Mouse (Mus musculus): ENCODE results near the gene Dzank1. TPM values are rescaled to one million over a fixed set of nuclear protein-coding genes. Genes with fewer than 3 reads are reported as not detected.

The Dzank1 gene
- total RNA-seq, 1 experiment from 2014 or later, result 0.35 TPM

DNA sequence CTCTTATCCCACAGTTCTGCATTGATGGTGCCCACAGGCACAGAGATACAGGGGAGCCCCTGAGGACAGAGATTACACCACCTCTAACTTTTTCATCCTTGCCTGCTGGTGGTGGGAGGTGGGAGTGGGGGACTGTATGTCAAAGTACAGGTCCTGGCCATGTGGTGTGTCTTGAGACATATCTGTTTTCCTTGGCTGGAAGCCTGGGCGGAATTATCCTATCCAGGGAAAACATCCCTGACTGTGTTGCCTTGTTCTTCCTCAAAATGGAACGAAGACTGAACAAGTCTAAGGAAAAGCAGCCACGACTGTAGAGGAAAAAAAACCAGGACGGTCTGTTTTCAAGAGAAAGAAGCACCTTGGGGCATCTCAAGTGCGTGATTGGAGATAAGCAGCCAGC, 99.4 kb downstream of the Dzank1 start:
- no peak for ATAC-seq (ENCODE audit: extremely low read depth, insufficient number of reproducible peaks, low FRiP score, poor library complexity, severe bottlenecking)

- ATAC-seq (ENCODE audit: extremely low read depth, insufficient number of reproducible peaks, low FRiP score, poor library complexity, severe bottlenecking), result no peak
Observed at GRCm38 (mm10) chr2:144425761-144426160, 101.5 kb downstream of the Dzank1 start.

GRCm38 (mm10) chr2:144422094-144422675, 105.0 kb downstream of the Dzank1 start:
- ATAC-seq (ENCODE audit: extremely low read depth, insufficient number of reproducible peaks, low FRiP score, poor library complexity, severe bottlenecking), result no peak

Other genes starting within 250 kb of the Dzank1 start
- gene Ovol2, start 195.3 kb downstream of the Dzank1 start, total RNA-seq (2017), result not detected in 2 replicates
- 22.2 and 26.9 TPM in 2 replicates for gene Kat14, start 158.4 kb downstream of the Dzank1 start, total RNA-seq (2017)
- gene Pet117, start 158.4 kb downstream of the Dzank1 start, total RNA-seq (2017), result not detected in 2 replicates
- 41.3 and 45.4 TPM in 2 replicates for gene Polr3f, start 304 bp upstream of the Dzank1 start, total RNA-seq (2017)
- gene Rbbp9, start 23.5 kb upstream of the Dzank1 start, total RNA-seq (2017), result 6.8 and 7.4 TPM in 2 replicates
- 49.1 and 50.0 TPM in 2 replicates for gene Sec23b, start 28.8 kb upstream of the Dzank1 start, total RNA-seq (2017)
- 2.5 and 2.7 TPM in 2 replicates for gene Smim26, start 66.6 kb upstream of the Dzank1 start, total RNA-seq (2017)
- gene Dtd1, start 72.5 kb upstream of the Dzank1 start, total RNA-seq (2017), result 24.7 and 30.7 TPM in 2 replicates